Mouse (Mus musculus) limb, embryonic 14.5 days (tissue): ENCODE data around the gene Supt16. TPM values are rescaled to one million over a fixed set of nuclear protein-coding genes. Genes with fewer than 3 reads are reported as not detected.

Experiments used
- ATAC-seq: fragments of 200-750 bp; cut with Nextera tagmentation; 2 replicates; pipeline ENCODE4 v1.8.0; 2017; ENCODE audit warnings: low read depth, moderate number of reproducible peaks, moderate TSS enrichment; ENCODE audit not compliant: low FRiP score
- DNase-seq: peaks from one replicate; pipeline ENCODE4 v3.0.0-alpha.2; 2015; ENCODE audit warnings: low spot score
- H3K27ac ChIP-seq: fragments of 300-500 bp; sonication (generic); replicated peaks from 2 replicates; pipeline ENCODE4 v1.5.1; 2014; ENCODE audit warnings: low read depth, mild to moderate bottlenecking, low read length, moderate library complexity, mixed read lengths
- H3K27me3 ChIP-seq: fragments of 300-500 bp; sonication (generic); 2 replicates; pipeline ENCODE4 v1.6.1; 2014; ENCODE audit warnings: low read length, mixed read lengths; ENCODE audit not compliant: control insufficient read depth, insufficient read depth
- H3K36me3 ChIP-seq: fragments of 300-500 bp; sonication (generic); 2 replicates; pipeline ENCODE4 v1.6.1; 2014; ENCODE audit warnings: mild to moderate bottlenecking, low read length, moderate library complexity, mixed read lengths; ENCODE audit not compliant: control insufficient read depth, insufficient read depth
- H3K4me1 ChIP-seq: fragments of 300-500 bp; sonication (generic); 2 replicates; pipeline ENCODE4 v1.6.1; 2014; ENCODE audit warnings: antibody characterized with exemption, low read length, mixed read lengths; ENCODE audit not compliant: control insufficient read depth, insufficient read depth
- H3K4me2 ChIP-seq: fragments of 300-500 bp; sonication (generic); replicated peaks from 2 replicates; pipeline ENCODE4 v1.6.1; 2014; ENCODE audit warnings: low read depth, mild to moderate bottlenecking, low read length, moderate library complexity; ENCODE audit not compliant: severe bottlenecking
- H3K4me3 ChIP-seq: fragments of 300-500 bp; sonication (generic); replicated peaks from 2 replicates; pipeline ENCODE4 v1.5.1; 2014; ENCODE audit warnings: low read length
- H3K9ac ChIP-seq: fragments of 300-500 bp; sonication (generic); 2 replicates; pipeline ENCODE4 v1.6.1; 2014; ENCODE audit warnings: mild to moderate bottlenecking, low read depth, low read length, moderate library complexity; ENCODE audit not compliant: severe bottlenecking
- H3K9me3 ChIP-seq: fragments of 300-500 bp; sonication (generic); 2 replicates; pipeline ENCODE4 v1.6.1; 2016; ENCODE audit warnings: low read length; ENCODE audit not compliant: control insufficient read depth
- POLR2A ChIP-seq: fragments of 200-500 bp; IDR thresholded peaks from 2 replicates; pipeline ENCODE4 v1.8.0; 2012; ENCODE audit warnings: inconsistent platforms, mild to moderate bottlenecking, moderate library complexity, borderline replicate concordance; ENCODE audit not compliant: insufficient read depth, insufficient read length; ENCODE audit errors: extremely low read depth
- WGBS: fragments of 180-500 bp; shearing (Covaris S2); extraction: QIAGEN DNeasy Blood & Tissue Kit; methylation state at CpG from one replicate; pipeline ENCODE4 v1.1.7; 2014; 5-methylcytosine and 5-hydroxymethylcytosine counted together
- polyA plus RNA-seq, 2 experiments: library from polyadenylated mRNA; depleted of rRNA in 1 of 2; stranded (reverse) in 1 of 2; unstranded in 1 of 2; fragments of >200 nt; fragmentation: Nextera tagmentation in 1 of 2; extraction: Ambion mirVana in 1 of 2; gene quantifications; 2 replicates each; pipeline versions ENCODE4 v1.2.1 to v1.2.3; 2012 to 2014

Gene Supt16
- polyA plus RNA-seq, 2 experiments = 41.5 to 56.0 TPM

DNA sequence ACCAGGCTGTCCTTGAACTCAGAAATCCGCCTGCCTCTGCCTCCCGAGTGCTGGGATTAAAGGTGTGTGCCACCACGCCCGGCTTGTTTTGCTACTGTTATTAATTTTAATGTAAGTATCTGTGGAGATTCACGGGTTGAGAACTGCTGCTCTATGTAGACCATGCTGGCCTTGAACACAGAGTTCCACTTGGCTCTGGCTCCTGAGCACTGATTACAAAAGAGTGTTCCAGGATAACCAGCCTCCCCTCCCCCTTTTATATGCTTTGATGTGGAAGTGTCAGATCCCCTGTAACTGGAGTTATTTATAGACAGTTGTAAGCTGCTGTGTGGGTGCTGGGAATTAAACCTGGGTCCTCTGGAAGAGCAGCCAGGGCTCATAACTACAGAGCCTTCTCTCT is 80.0 kb downstream of the Supt16 start:
- Histone ChIP-seq H3K9ac (no peak overlapping the region), H3K36me3 (no peaks in the 10 kb centered on the region), H3K27ac (no peak overlapping the region), H3K4me1 (peaks cover 10% of the 10 kb centered on the region; the same call in 1 of the 2 replicates), H3K4me3 (no peak overlapping the region), H3K9me3 (no peaks in the 10 kb centered on the region), H3K4me2 (no peak overlapping the region), H3K27me3 (no peaks in the 10 kb centered on the region)
- DNase-seq (no peak), ATAC-seq (no peak)
- no peak for TF ChIP-seq POLR2A
- WGBS = 96% methylated on average over 5 of the region's 5 CpGs

DNA sequence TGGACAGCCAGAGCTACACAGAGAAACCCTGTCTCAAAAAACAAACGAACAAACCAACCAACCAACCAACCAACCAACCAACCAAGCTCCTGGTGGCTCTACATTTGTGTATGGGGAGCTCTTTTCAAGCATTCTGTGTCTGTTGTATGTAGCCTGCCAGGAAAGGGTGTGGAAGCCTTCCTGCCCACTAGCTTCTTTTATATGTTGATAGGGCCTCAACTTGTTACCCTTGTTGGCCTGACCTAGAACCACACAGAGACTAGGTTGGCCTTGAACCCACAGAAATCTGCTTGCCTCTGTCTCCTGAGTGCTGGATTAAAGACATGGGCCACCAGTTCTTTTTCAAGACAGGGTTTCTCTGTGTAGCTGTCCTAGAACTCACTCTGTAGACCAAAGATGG is 83.1 kb downstream of the Supt16 start:
- ATAC-seq = no peak
- no peak overlapping the region for H3K4me3 ChIP-seq
- H3K27ac ChIP-seq = no peak overlapping the region
- TF ChIP-seq POLR2A = no peak
- H3K27me3 ChIP-seq = no peaks in the 10 kb centered on the region
- no peak overlapping the region for H3K4me2 ChIP-seq
- no peaks in the 10 kb centered on the region for H3K9me3 ChIP-seq
- H3K36me3 ChIP-seq = no peaks in the 10 kb centered on the region
- peaks cover 6% of the 10 kb centered on the region; the same call in 1 of the 2 replicates for H3K4me1 ChIP-seq
- 67% methylated on average over 1 of the region's 1 CpGs for WGBS
- H3K9ac ChIP-seq = no peak overlapping the region
- no peak for DNase-seq

Other genes with a start within 250 kb of the Supt16 start
- 220 and 277 TPM in 2 replicates for gene Arhgef40, start 212.7 kb downstream of the Supt16 start, polyA plus RNA-seq (2012; rRNA removed)
- 143 and 160 TPM in 2 replicates for gene Arhgef40, start 212.7 kb downstream of the Supt16 start, polyA plus RNA-seq (2014; fragmentation: Nextera tagmentation; extraction: Ambion mirVana)
- gene Tmem253, start 181.8 kb downstream of the Supt16 start, polyA plus RNA-seq (2012; rRNA removed) = 0.99 and 1.3 TPM in 2 replicates
- 0.28 and 0.81 TPM in 2 replicates for gene Tmem253, start 181.8 kb downstream of the Supt16 start, polyA plus RNA-seq (2014; fragmentation: Nextera tagmentation; extraction: Ambion mirVana)
- gene Zfp219, start 176.7 kb downstream of the Supt16 start, polyA plus RNA-seq (2012; rRNA removed) = 89.4 and 126 TPM in 2 replicates
- 30.3 and 37.5 TPM in 2 replicates for gene Zfp219, start 176.7 kb downstream of the Supt16 start, polyA plus RNA-seq (2014; fragmentation: Nextera tagmentation; extraction: Ambion mirVana)
- not detected in 2 replicates for gene Olfr221, start 155.0 kb downstream of the Supt16 start, polyA plus RNA-seq (2012; rRNA removed)
- not detected in 2 replicates for gene Olfr221, start 155.0 kb downstream of the Supt16 start, polyA plus RNA-seq (2014; fragmentation: Nextera tagmentation; extraction: Ambion mirVana)
- 386 and 478 TPM in 2 replicates for gene Hnrnpc, start 93.4 kb downstream of the Supt16 start, polyA plus RNA-seq (2012; rRNA removed)
- gene Hnrnpc, start 93.4 kb downstream of the Supt16 start, polyA plus RNA-seq (2014; fragmentation: Nextera tagmentation; extraction: Ambion mirVana) = 526 and 573 TPM in 2 replicates
- 1.1 and 2.1 TPM in 2 replicates for gene Rpgrip1, start 86.7 kb downstream of the Supt16 start, polyA plus RNA-seq (2012; rRNA removed)
- gene Rpgrip1, start 86.7 kb downstream of the Supt16 start, polyA plus RNA-seq (2014; fragmentation: Nextera tagmentation; extraction: Ambion mirVana) = 63.4 and 70.1 TPM in 2 replicates
- 52.4 and 57.6 TPM in 2 replicates for gene Chd8, start 60.4 kb upstream of the Supt16 start, polyA plus RNA-seq (2012; rRNA removed)
- gene Chd8, start 60.4 kb upstream of the Supt16 start, polyA plus RNA-seq (2014; fragmentation: Nextera tagmentation; extraction: Ambion mirVana) = 50.0 and 52.6 TPM in 2 replicates
- gene Tox4, start 81.7 kb upstream of the Supt16 start, polyA plus RNA-seq (2012; rRNA removed) = 36.5 and 50.0 TPM in 2 replicates
- gene Tox4, start 81.7 kb upstream of the Supt16 start, polyA plus RNA-seq (2014; fragmentation: Nextera tagmentation; extraction: Ambion mirVana) = 39.7 and 40.0 TPM in 2 replicates
- 29.5 and 35.3 TPM in 2 replicates for gene Rab2b, start 82.1 kb upstream of the Supt16 start, polyA plus RNA-seq (2012; rRNA removed)
- 21.4 and 24.7 TPM in 2 replicates for gene Rab2b, start 82.1 kb upstream of the Supt16 start, polyA plus RNA-seq (2014; fragmentation: Nextera tagmentation; extraction: Ambion mirVana)
- 41.9 and 43.1 TPM in 2 replicates for gene Mettl3, start 107.7 kb upstream of the Supt16 start, polyA plus RNA-seq (2012; rRNA removed)
- 36.7 and 40.8 TPM in 2 replicates for gene Mettl3, start 107.7 kb upstream of the Supt16 start, polyA plus RNA-seq (2014; fragmentation: Nextera tagmentation; extraction: Ambion mirVana)
- gene Sall2, start 131.3 kb upstream of the Supt16 start, polyA plus RNA-seq (2012; rRNA removed) = 26.4 and 31.9 TPM in 2 replicates
- 18.9 and 21.5 TPM in 2 replicates for gene Sall2, start 131.3 kb upstream of the Supt16 start, polyA plus RNA-seq (2014; fragmentation: Nextera tagmentation; extraction: Ambion mirVana)
- gene Olfr1513, start 159.0 kb upstream of the Supt16 start, polyA plus RNA-seq (2012; rRNA removed) = not detected in 2 replicates
- gene Olfr1513, start 159.0 kb upstream of the Supt16 start, polyA plus RNA-seq (2014; fragmentation: Nextera tagmentation; extraction: Ambion mirVana) = not detected in 2 replicates
- not detected in 2 replicates for gene Olfr1512, start 181.8 kb upstream of the Supt16 start, polyA plus RNA-seq (2012; rRNA removed)
- gene Olfr1512, start 181.8 kb upstream of the Supt16 start, polyA plus RNA-seq (2014; fragmentation: Nextera tagmentation; extraction: Ambion mirVana) = not detected in 2 replicates
- gene Olfr1511, start 200.0 kb upstream of the Supt16 start, polyA plus RNA-seq (2012; rRNA removed) = not detected in 2 replicates
- gene Olfr1511, start 200.0 kb upstream of the Supt16 start, polyA plus RNA-seq (2014; fragmentation: Nextera tagmentation; extraction: Ambion mirVana) = not detected in 2 replicates
- not detected in 2 replicates for gene Olfr1510, start 217.0 kb upstream of the Supt16 start, polyA plus RNA-seq (2012; rRNA removed)
- gene Olfr1510, start 217.0 kb upstream of the Supt16 start, polyA plus RNA-seq (2014; fragmentation: Nextera tagmentation; extraction: Ambion mirVana) = not detected in 2 replicates
- gene Olfr1509, start 245.6 kb upstream of the Supt16 start, polyA plus RNA-seq (2012; rRNA removed) = not detected in 2 replicates
- not detected in 2 replicates for gene Olfr1509, start 245.6 kb upstream of the Supt16 start, polyA plus RNA-seq (2014; fragmentation: Nextera tagmentation; extraction: Ambion mirVana)